Mouse (Mus musculus) 3T3-L1 (cell line): ENCODE results near the gene Exoc7.

Experiments
- DNase-seq: peaks from one replicate; pipeline ENCODE4 v3.0.0-alpha.2; 2015; ENCODE audit warnings: low read depth, low spot score

Gene Exoc7

GRCm38 (mm10) chr11:116307019-116307725 lies at the start of gene Exoc7:
TSS of gene Exoc7 (minus strand) at chr11:116307233.
- no peak for DNase-seq

- no peak for DNase-seq
Observed at GRCm38 (mm10) chr11:116354521-116354920, 47.5 kb upstream of the Exoc7 start.

- DNase-seq: no peak
Observed at GRCm38 (mm10) chr11:116353535-116353934, 46.5 kb upstream of the Exoc7 start.

- no peak for DNase-seq
Observed at GRCm38 (mm10) chr11:116351294-116351693, 44.3 kb upstream of the Exoc7 start.

GRCm38 (mm10) chr11:116347955-116348354 lies 40.9 kb upstream of the Exoc7 start:
- no peak for DNase-seq

GRCm38 (mm10) chr11:116347012-116347411 lies 40.0 kb upstream of the Exoc7 start:
- no peak for DNase-seq

- DNase-seq: no peak
Observed at GRCm38 (mm10) chr11:116342069-116342791, 35.2 kb upstream of the Exoc7 start.

GRCm38 (mm10) chr11:116337531-116337930 lies 30.5 kb upstream of the Exoc7 start:
- no peak for DNase-seq

- DNase-seq: no peak
Observed at GRCm38 (mm10) chr11:116337000-116337399, 30.0 kb upstream of the Exoc7 start.

- DNase-seq: no peak
Observed at GRCm38 (mm10) chr11:116336393-116336792, 29.4 kb upstream of the Exoc7 start.

GRCm38 (mm10) chr11:116335244-116336036 lies 28.4 kb upstream of the Exoc7 start, which contains the start of gene Foxj1:
TSS of gene Foxj1 (minus strand) at chr11:116335399.
- DNase-seq: peak; percentile 90

- no peak for DNase-seq
Observed at GRCm38 (mm10) chr11:116334417-116334782, 27.4 kb upstream of the Exoc7 start.

- peak; percentile 68 for DNase-seq
Observed at GRCm38 (mm10) chr11:116333526-116334416, 26.7 kb upstream of the Exoc7 start.

GRCm38 (mm10) chr11:116332983-116333270 lies 25.9 kb upstream of the Exoc7 start:
- no peak for DNase-seq

- no peak for DNase-seq
Observed at GRCm38 (mm10) chr11:116332232-116332982, 25.4 kb upstream of the Exoc7 start.

GRCm38 (mm10) chr11:116330211-116330518 lies 23.1 kb upstream of the Exoc7 start:
- DNase-seq: no peak

- DNase-seq: no peak
Observed at GRCm38 (mm10) chr11:116329314-116330210, 22.5 kb upstream of the Exoc7 start.

- no peak for DNase-seq
Observed at GRCm38 (mm10) chr11:116326963-116327603, 20.1 kb upstream of the Exoc7 start.
